Mouse (Mus musculus): Measurements from ENCODE around the gene Zfp553. TPM values are rescaled to one million over a fixed set of nuclear protein-coding genes. Genes with fewer than 3 reads are reported as not detected.

Zfp553 gene
- polyA plus RNA-seq, 1 experiment from 2014 or later: 45.2 TPM

GRCm38 (mm10) chr7:127278311-127278710, 45.5 kb downstream of the Zfp553 start:
- Histone ChIP-seq H3K36me3 (ENCODE audit: insufficient read depth, low read length) (no peaks in the 10 kb centered on the region), H3K27me3 (ENCODE audit: insufficient read depth, low read length) (no peaks in the 10 kb centered on the region), H3K4me1 (ENCODE audit: insufficient read depth, low read length) (peaks cover 28% of the 10 kb centered on the region), H3K27ac (ENCODE audit: low read length) (peak overlapping the region; percentile 85), H3K9ac (replicated peaks; ENCODE audit: low read length) (no peak overlapping the region), H3K4me2 (replicated peaks; ENCODE audit: low read depth, low read length) (no peak overlapping the region), H3K4me3 (ENCODE audit: low read length) (no peak overlapping the region), H3K9me3 (ENCODE audit: low read length) (no peaks in the 10 kb centered on the region)
- whole genome bisulfite sequencing: 18% methylated on average over 8 of the region's 8 CpGs
- ATAC-seq (ENCODE audit: low FRiP score, low TSS enrichment): 0 out of 2 replicates have a peak, but pooled peaks have one; percentile 23

- peaks cover 23% of the 10 kb centered on the region for H3K4me1 ChIP-seq (ENCODE audit: insufficient read depth, low read length)
- H3K9me3 ChIP-seq (ENCODE audit: low read length): no peaks in the 10 kb centered on the region
- H3K4me2 ChIP-seq (replicated peaks; ENCODE audit: low read depth, low read length): no peak overlapping the region
- no peaks in the 10 kb centered on the region for H3K36me3 ChIP-seq (ENCODE audit: insufficient read depth, low read length)
- WGBS: 68% methylated on average over 3 of the region's 3 CpGs
- H3K4me3 ChIP-seq (ENCODE audit: low read length): no peak overlapping the region
- H3K27ac ChIP-seq (ENCODE audit: low read length): no peak overlapping the region
- H3K9ac ChIP-seq (replicated peaks; ENCODE audit: low read length): no peak overlapping the region
- no peaks in the 10 kb centered on the region for H3K27me3 ChIP-seq (ENCODE audit: insufficient read depth, low read length)
- ATAC-seq (ENCODE audit: low FRiP score, low TSS enrichment): no peak
These were observed 47.2 kb downstream of the Zfp553 start for GRCm38 (mm10) chr7:127280092-127280491.

GRCm38 (mm10) chr7:127281114-127281513, 48.3 kb downstream of the Zfp553 start:
- no peak overlapping the region for H3K4me3 ChIP-seq (ENCODE audit: low read length)
- H3K4me2 ChIP-seq (replicated peaks; ENCODE audit: low read depth, low read length): no peak overlapping the region
- no peak for ATAC-seq (ENCODE audit: low FRiP score, low TSS enrichment)
- peaks cover 22% of the 10 kb centered on the region for H3K4me1 ChIP-seq (ENCODE audit: insufficient read depth, low read length)
- H3K9ac ChIP-seq (replicated peaks; ENCODE audit: low read length): no peak overlapping the region
- H3K27me3 ChIP-seq (ENCODE audit: insufficient read depth, low read length): no peaks in the 10 kb centered on the region
- H3K27ac ChIP-seq (ENCODE audit: low read length): no peak overlapping the region
- H3K9me3 ChIP-seq (ENCODE audit: low read length): no peaks in the 10 kb centered on the region
- no peaks in the 10 kb centered on the region for H3K36me3 ChIP-seq (ENCODE audit: insufficient read depth, low read length)
- WGBS: 57% methylated on average over 4 of the region's 4 CpGs

- no peak for ATAC-seq (ENCODE audit: low FRiP score, low TSS enrichment)
- no peaks in the 10 kb centered on the region for H3K9me3 ChIP-seq (ENCODE audit: low read length)
- no peak overlapping the region for H3K4me2 ChIP-seq (replicated peaks; ENCODE audit: low read depth, low read length)
- WGBS: 81% methylated on average over 2 of the region's 2 CpGs
- H3K4me3 ChIP-seq (ENCODE audit: low read length): no peak overlapping the region
- no peaks in the 10 kb centered on the region for H3K36me3 ChIP-seq (ENCODE audit: insufficient read depth, low read length)
- H3K4me1 ChIP-seq (ENCODE audit: insufficient read depth, low read length): peaks cover 11% of the 10 kb centered on the region
- no peaks in the 10 kb centered on the region for H3K27me3 ChIP-seq (ENCODE audit: insufficient read depth, low read length)
- H3K9ac ChIP-seq (replicated peaks; ENCODE audit: low read length): no peak overlapping the region
- no peak overlapping the region for H3K27ac ChIP-seq (ENCODE audit: low read length)
These were observed 49.3 kb downstream of the Zfp553 start for GRCm38 (mm10) chr7:127282190-127282589.

GRCm38 (mm10) chr7:127285154-127285553, 52.3 kb downstream of the Zfp553 start:
- H3K9me3 ChIP-seq (ENCODE audit: low read length): peaks cover 11% of the 10 kb centered on the region
- no peak overlapping the region for H3K4me2 ChIP-seq (replicated peaks; ENCODE audit: low read depth, low read length)
- no peak overlapping the region for H3K27ac ChIP-seq (ENCODE audit: low read length)
- no peak for ATAC-seq (ENCODE audit: low FRiP score, low TSS enrichment)
- WGBS: 79% methylated on average over 5 of the region's 10 CpGs
- H3K4me1 ChIP-seq (ENCODE audit: insufficient read depth, low read length): no peaks in the 10 kb centered on the region
- no peaks in the 10 kb centered on the region for H3K36me3 ChIP-seq (ENCODE audit: insufficient read depth, low read length)
- no peak overlapping the region for H3K4me3 ChIP-seq (ENCODE audit: low read length)
- no peaks in the 10 kb centered on the region for H3K27me3 ChIP-seq (ENCODE audit: insufficient read depth, low read length)
- no peak overlapping the region for H3K9ac ChIP-seq (replicated peaks; ENCODE audit: low read length)

Other genes with a start within 250 kb of the Zfp553 start
- 19.7 and 21.4 TPM in 2 replicates for gene Mvp, start 218.4 kb upstream of the Zfp553 start, polyA plus RNA-seq (2015; fragmentation: Nextera tagmentation; extraction: Ambion mirVana)
- gene Pagr1b, start 216.6 kb upstream of the Zfp553 start, polyA plus RNA-seq (2015; fragmentation: Nextera tagmentation; extraction: Ambion mirVana): 1.2 TPM in 1 of 2 replicates, not detected in the other
- gene Pagr1a, start 215.7 kb upstream of the Zfp553 start, polyA plus RNA-seq (2015; fragmentation: Nextera tagmentation; extraction: Ambion mirVana): 61.3 and 88.7 TPM in 2 replicates
- gene Gm42742, start 212.0 kb upstream of the Zfp553 start, polyA plus RNA-seq (2015; fragmentation: Nextera tagmentation; extraction: Ambion mirVana): 34.7 and 51.6 TPM in 2 replicates
- 5.4 and 6.0 TPM in 2 replicates for gene Prrt2, start 211.8 kb upstream of the Zfp553 start, polyA plus RNA-seq (2015; fragmentation: Nextera tagmentation; extraction: Ambion mirVana)
- gene Maz, start 206.0 kb upstream of the Zfp553 start, polyA plus RNA-seq (2015; fragmentation: Nextera tagmentation; extraction: Ambion mirVana): 47.9 and 48.1 TPM in 2 replicates
- 145 and 150 TPM in 2 replicates for gene Kif22, start 190.6 kb upstream of the Zfp553 start, polyA plus RNA-seq (2015; fragmentation: Nextera tagmentation; extraction: Ambion mirVana)
- gene Zg16, start 145.7 kb upstream of the Zfp553 start, polyA plus RNA-seq (2015; fragmentation: Nextera tagmentation; extraction: Ambion mirVana): not detected in 2 replicates
- gene AI467606, start 141.7 kb upstream of the Zfp553 start, polyA plus RNA-seq (2015; fragmentation: Nextera tagmentation; extraction: Ambion mirVana): 5.3 and 5.4 TPM in 2 replicates
- 24.4 and 26.2 TPM in 2 replicates for gene Qprt, start 110.8 kb upstream of the Zfp553 start, polyA plus RNA-seq (2015; fragmentation: Nextera tagmentation; extraction: Ambion mirVana)
- gene Spn, start 95.2 kb upstream of the Zfp553 start, polyA plus RNA-seq (2015; fragmentation: Nextera tagmentation; extraction: Ambion mirVana): 0.21 and 0.32 TPM in 2 replicates
- gene Cd2bp2, start 37.0 kb upstream of the Zfp553 start, polyA plus RNA-seq (2015; fragmentation: Nextera tagmentation; extraction: Ambion mirVana): 66.9 and 68.7 TPM in 2 replicates
- gene Tbc1d10b, start 24.6 kb upstream of the Zfp553 start, polyA plus RNA-seq (2015; fragmentation: Nextera tagmentation; extraction: Ambion mirVana): 23.2 and 25.8 TPM in 2 replicates
- 26.7 and 28.8 TPM in 2 replicates for gene Mylpf, start 24.2 kb upstream of the Zfp553 start, polyA plus RNA-seq (2015; fragmentation: Nextera tagmentation; extraction: Ambion mirVana)
- gene Sept1, start 69 bp downstream of the Zfp553 start, polyA plus RNA-seq (2015; fragmentation: Nextera tagmentation; extraction: Ambion mirVana): 18.6 and 26.6 TPM in 2 replicates
- gene Zfp771, start 11.2 kb downstream of the Zfp553 start, polyA plus RNA-seq (2015; fragmentation: Nextera tagmentation; extraction: Ambion mirVana): 60.5 and 64.3 TPM in 2 replicates
- gene Dctpp1, start 27.6 kb downstream of the Zfp553 start, polyA plus RNA-seq (2015; fragmentation: Nextera tagmentation; extraction: Ambion mirVana): 196 and 200 TPM in 2 replicates
- gene Sephs2, start 41.0 kb downstream of the Zfp553 start, polyA plus RNA-seq (2015; fragmentation: Nextera tagmentation; extraction: Ambion mirVana): 105 and 108 TPM in 2 replicates
- 1.0 and 1.4 TPM in 2 replicates for gene Itgal, start 63.2 kb downstream of the Zfp553 start, polyA plus RNA-seq (2015; fragmentation: Nextera tagmentation; extraction: Ambion mirVana)
- gene Zfp768, start 112.5 kb downstream of the Zfp553 start, polyA plus RNA-seq (2015; fragmentation: Nextera tagmentation; extraction: Ambion mirVana): 25.4 and 25.5 TPM in 2 replicates
- gene Zfp747, start 143.0 kb downstream of the Zfp553 start, polyA plus RNA-seq (2015; fragmentation: Nextera tagmentation; extraction: Ambion mirVana): 10.6 and 11.3 TPM in 2 replicates
- gene 9130019O22Rik, start 154.1 kb downstream of the Zfp553 start, polyA plus RNA-seq (2015; fragmentation: Nextera tagmentation; extraction: Ambion mirVana): 6.8 and 7.0 TPM in 2 replicates
- 8.3 and 8.8 TPM in 2 replicates for gene E430018J23Rik, start 160.6 kb downstream of the Zfp553 start, polyA plus RNA-seq (2015; fragmentation: Nextera tagmentation; extraction: Ambion mirVana)
- 9.0 and 9.5 TPM in 2 replicates for gene Zfp764, start 173.8 kb downstream of the Zfp553 start, polyA plus RNA-seq (2015; fragmentation: Nextera tagmentation; extraction: Ambion mirVana)
- 28.1 and 32.0 TPM in 2 replicates for gene Zfp688, start 189.0 kb downstream of the Zfp553 start, polyA plus RNA-seq (2015; fragmentation: Nextera tagmentation; extraction: Ambion mirVana)
- 8.4 TPM in 2 replicates for gene Zfp689, start 216.1 kb downstream of the Zfp553 start, polyA plus RNA-seq (2015; fragmentation: Nextera tagmentation; extraction: Ambion mirVana)
- gene Prr14, start 226.6 kb downstream of the Zfp553 start, polyA plus RNA-seq (2015; fragmentation: Nextera tagmentation; extraction: Ambion mirVana): 41.9 and 47.2 TPM in 2 replicates
- gene Fbrs, start 246.1 kb downstream of the Zfp553 start, polyA plus RNA-seq (2015; fragmentation: Nextera tagmentation; extraction: Ambion mirVana): 12.2 and 13.1 TPM in 2 replicates

Measured in kidney, embryonic 16.5 days (tissue).